Mouse (Mus musculus): ENCODE measurements around the gene Taf9b. TPM values are rescaled to one million over a fixed set of nuclear protein-coding genes. Genes with fewer than 3 reads are reported as not detected.

Gene Taf9b
- total RNA-seq, 4 experiments from 2014 or later = 10.1 to 12.1 (median 10.8) TPM

Other genes with a start within 250 kb of the Taf9b start
- 10 to 100 TPM; 26.7 to 31.0 (median 30.4) TPM for gene Magt1, start 209.3 kb downstream of the Taf9b start, total RNA-seq (2022)
- 100 to 1,000 TPM; 752 to 895 (median 837) TPM for gene Cox7b, start 205.5 kb downstream of the Taf9b start, total RNA-seq (2022)
- gene Atp7a, start 193.9 kb downstream of the Taf9b start, total RNA-seq (2022) = 1 to 10 TPM; 7.1 to 8.3 (median 7.6) TPM
- gene Tlr13, start 78.0 kb downstream of the Taf9b start, total RNA-seq (2022) = under 1 TPM in 3 of 4 experiments, not detected in 1; 0.07 to 0.32 (median 0.16) TPM
- 1,000 to 10,000 TPM in 2 of 4 experiments, 100 to 1,000 TPM in 2; 909 to 1,066 (median 1,006) TPM for gene Pgk1, start 34.1 kb downstream of the Taf9b start, total RNA-seq (2022)
- gene Fnd3c2, start 34.2 kb upstream of the Taf9b start, total RNA-seq (2022) = not detected

Measured in gastrocnemius, adult 8-10 months (tissue).